Mouse (Mus musculus) CH12.LX (cell line): ENCODE data around the gene Inhbe. TPM values are rescaled to one million over a fixed set of nuclear protein-coding genes. Genes with fewer than 3 reads are reported as not detected.
A peak's percentile ranks its signal among the peaks of the same experiment; 100 is the strongest.

Source experiments
- DNase-seq: peaks from one replicate; pipeline ENCODE4 v3.0.0-alpha.2; 2013; ENCODE audit errors: extremely low read depth
- H3K27ac ChIP-seq: 2 replicates; pipeline ENCODE4 v1.5.1; 2012; ENCODE audit warnings: low read depth, mild to moderate bottlenecking, control low read depth, moderate library complexity; ENCODE audit not compliant: insufficient read depth
- H3K27me3 ChIP-seq: replicated peaks from 2 replicates; pipeline ENCODE3; 2012; ENCODE audit warnings: inconsistent platforms
- H3K36me3 ChIP-seq, 2 experiments: replicated peaks in 1 of 2; 2 replicates each; pipeline versions ENCODE3 to v1.6.1; 2012; ENCODE audit warnings: inconsistent platforms in 1 of 2, low read length in 1 of 2, mild to moderate bottlenecking in 1 of 2, mixed read lengths in 1 of 2, moderate library complexity in 1 of 2; ENCODE audit not compliant: control insufficient read depth in 1 of 2, insufficient read depth in 1 of 2
- H3K4me1 ChIP-seq, 2 experiments: 2 replicates each; pipeline ENCODE4 v1.6.1; 2012; ENCODE audit warnings: inconsistent platforms in 1 of 2, moderate library complexity in 1 of 2; ENCODE audit not compliant: insufficient read depth in 2 of 2, control insufficient read depth in 1 of 2
- H3K4me2 ChIP-seq: 2 replicates; pipeline ENCODE4 v1.6.1; 2012; ENCODE audit warnings: low read depth, mild to moderate bottlenecking, control low read depth; ENCODE audit not compliant: poor library complexity, insufficient read depth, severe bottlenecking
- H3K4me3 ChIP-seq, 3 experiments: fragments of 150-350 bp in 1 of 3; sonication (generic) in 1 of 3; replicated peaks in 1 of 3; 2 replicates each; pipeline versions ENCODE3 to v1.5.1; 2011 to 2012; ENCODE audit warnings: low read depth in 2 of 3, low read length in 2 of 3, mild to moderate bottlenecking in 2 of 3, moderate library complexity in 2 of 3, control low read depth in 1 of 3, improper control_type of control experiment in 1 of 3, inconsistent platforms in 1 of 3, mixed read lengths in 1 of 3; ENCODE audit not compliant: poor library complexity in 1 of 3
- H3K79me2 ChIP-seq: replicated peaks from 2 replicates; pipeline ENCODE4 v1.6.1; 2012; ENCODE audit warnings: mild to moderate bottlenecking, moderate library complexity; ENCODE audit not compliant: control insufficient read depth, poor library complexity, insufficient read depth, severe bottlenecking; ENCODE audit errors: extremely low read depth
- H3K9ac ChIP-seq: 2 replicates; pipeline ENCODE4 v1.6.1; 2012; ENCODE audit warnings: low read depth, mild to moderate bottlenecking, control low read depth, moderate library complexity; ENCODE audit not compliant: insufficient read depth
- H3K9me3 ChIP-seq: replicated peaks from 2 replicates; pipeline ENCODE3; 2012; ENCODE audit warnings: low read length, inconsistent platforms, mixed read lengths
- CHD1 ChIP-seq: IDR thresholded peaks from 2 replicates; pipeline ENCODE4 v1.6.1; 2012; ENCODE audit warnings: low read depth, low read length, improper control_type of control experiment, inconsistent platforms
- CTCF ChIP-seq, 2 experiments: IDR thresholded peaks in 1 of 2; conservative IDR thresholded peaks in 1 of 2; 2 replicates each; pipeline ENCODE4 v1.5.1; 2011 to 2012; ENCODE audit warnings: low read depth in 2 of 2, low read length in 2 of 2, improper control_type of control experiment in 1 of 2, inconsistent platforms in 1 of 2, mild to moderate bottlenecking in 1 of 2, moderate library complexity in 1 of 2
- E2F4 ChIP-seq: IDR thresholded peaks from 2 replicates; pipeline ENCODE4 v1.6.1; 2011; ENCODE audit warnings: low read depth, low read length, improper control_type of control experiment; ENCODE audit not compliant: insufficient replicate concordance
- GABPA ChIP-seq: IDR thresholded peaks from 2 replicates; pipeline ENCODE4 v1.6.1; 2012; ENCODE audit warnings: low read depth, low read length, improper control_type of control experiment, inconsistent platforms; ENCODE audit not compliant: insufficient replicate concordance
- IRF4 ChIP-seq: IDR thresholded peaks from 2 replicates; pipeline ENCODE4 v1.6.1; 2014; ENCODE audit warnings: low read depth, mild to moderate bottlenecking, inconsistent platforms, low read length, improper control_type of control experiment
- KAT2A ChIP-seq: IDR thresholded peaks from 2 replicates; pipeline ENCODE4 v1.6.1; 2012; ENCODE audit warnings: low read length, improper control_type of control experiment, inconsistent platforms; ENCODE audit not compliant: insufficient replicate concordance
- MAX ChIP-seq: IDR thresholded peaks from 2 replicates; pipeline ENCODE4 v1.6.1; 2011; ENCODE audit warnings: low read length, improper control_type of control experiment
- MAZ ChIP-seq: IDR thresholded peaks from 2 replicates; pipeline ENCODE4 v1.6.1; 2012; ENCODE audit warnings: low read depth, mild to moderate bottlenecking, inconsistent platforms, low read length, improper control_type of control experiment, moderate library complexity
- MEF2A ChIP-seq: IDR thresholded peaks from 2 replicates; pipeline ENCODE4 v1.6.1; 2014; ENCODE audit warnings: low read depth, mild to moderate bottlenecking, inconsistent platforms, low read length, improper control_type of control experiment, borderline replicate concordance
- MYC ChIP-seq: IDR thresholded peaks from 2 replicates; pipeline ENCODE4 v1.6.1; 2011; ENCODE audit warnings: low read depth, mild to moderate bottlenecking, improper control_type of control experiment, low read length
- NELFE ChIP-seq: IDR thresholded peaks from 2 replicates; pipeline ENCODE4 v1.6.1; 2011; ENCODE audit warnings: low read depth, low read length, improper control_type of control experiment
- POLR2AphosphoS2 ChIP-seq: IDR thresholded peaks from 2 replicates; pipeline ENCODE4 v1.6.1; 2011; ENCODE audit warnings: low read depth, low read length, improper control_type of control experiment
- RAD21 ChIP-seq: IDR thresholded peaks from 2 replicates; pipeline ENCODE4 v1.6.1; 2011; ENCODE audit warnings: low read depth, mild to moderate bottlenecking, low read length, improper control_type of control experiment, moderate library complexity
- SIN3A ChIP-seq: IDR thresholded peaks from 2 replicates; pipeline ENCODE4 v1.6.1; 2012; ENCODE audit warnings: low read length, improper control_type of control experiment, inconsistent platforms
- SMC3 ChIP-seq: IDR thresholded peaks from 2 replicates; pipeline ENCODE4 v1.6.1; 2011; ENCODE audit warnings: low read depth, low read length, improper control_type of control experiment
- UBTF ChIP-seq: IDR thresholded peaks from 2 replicates; pipeline ENCODE4 v1.6.1; 2012; ENCODE audit warnings: low read depth, mild to moderate bottlenecking, inconsistent platforms, low read length, improper control_type of control experiment, moderate library complexity
- ZC3H11A ChIP-seq: IDR thresholded peaks from 2 replicates; pipeline ENCODE4 v1.6.1; 2012; ENCODE audit warnings: low read depth, mild to moderate bottlenecking, inconsistent platforms, low read length, improper control_type of control experiment
- ZKSCAN1 ChIP-seq: IDR thresholded peaks from 2 replicates; pipeline ENCODE4 v1.6.1; 2012; ENCODE audit warnings: low read depth, inconsistent platforms, low read length, improper control_type of control experiment, borderline replicate concordance
- ZNF384 ChIP-seq: IDR thresholded peaks from 2 replicates; pipeline ENCODE4 v1.6.1; 2012; ENCODE audit warnings: low read depth, low read length, improper control_type of control experiment, inconsistent platforms
- dilution Hi-C: fragments of 300-500 bp; cut with MboI; formaldehyde crosslinking; loops from 2 replicates; pipeline ENCODE4 v1.14.3; 2020; ENCODE audit warnings: low sequenced_read_pairs; ENCODE audit not compliant: extremely low pct_unique_long_range_greater_than_20kb, extremely low pct_ligation_motif_present
- in situ Hi-C: fragments of 300-500 bp; cut with MboI; formaldehyde crosslinking; loops from 3 replicates; pipeline ENCODE4 v1.14.3; 2019; ENCODE audit warnings: low sequenced_read_pairs, low pct_ligation_motif_present, low pct_unique_long_range_greater_than_20kb, mixed read lengths
- polyA plus RNA-seq: library from polyadenylated mRNA; unstranded; fragments of >175 nt; gene quantifications from 2 replicates; pipeline ENCODE4 v1.2.1, GENCODE M21; 2012; ENCODE audit warnings: low read depth; ENCODE audit not compliant: insufficient read length
- total RNA-seq, 2 experiments: library from RNA; depleted of rRNA; stranded (reverse); fragments of 300-350 nt in 1 of 2; fragments of >200 nt in 1 of 2; gene quantifications; 2 replicates each; pipeline ENCODE4 v1.2.3; 2012 to 2014

Gene Inhbe
- total and polyA plus RNA-seq, 3 experiments: 0.83 to 2.6 (median 0.89) TPM

DNA sequence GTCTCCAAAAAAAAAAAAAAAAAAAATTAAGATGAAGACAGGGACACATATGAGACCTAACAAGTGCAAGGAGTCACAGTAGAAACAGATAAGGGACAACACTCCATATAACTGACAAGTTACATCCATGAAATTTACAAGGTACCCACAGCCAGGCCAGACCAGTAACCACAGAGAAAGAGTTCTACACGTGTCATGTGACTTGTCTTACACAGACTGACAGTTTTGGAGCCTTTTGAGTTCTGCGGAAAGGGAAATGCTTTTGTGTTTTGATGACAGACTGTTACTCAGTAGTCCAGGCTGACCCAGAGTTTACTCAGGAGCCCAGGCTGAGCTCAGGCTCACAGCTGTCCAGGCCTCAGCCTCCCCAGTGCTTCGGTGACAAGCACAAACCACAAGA, 11.2 kb downstream of the Inhbe start:
- H3K9me3 ChIP-seq: peaks cover 8% of the 10 kb centered on the region
- H3K27ac ChIP-seq: no peak overlapping the region
- in situ Hi-C loops (no loop called here), dilution Hi-C loops (no loop called here)
- H3K4me2 ChIP-seq: no peak overlapping the region
- no peak for DNase-seq
- no peak overlapping the region for H3K4me3 ChIP-seq
- TF ChIP-seq E2F4 (no peak), CHD1 (no peak), GABPA (no peak), KAT2A (no peak), POLR2AphosphoS2 (no peak), ZKSCAN1 (no peak), ZC3H11A (no peak), NELFE (no peak), MYC (no peak)
- H3K9ac ChIP-seq: no peak overlapping the region
- H3K79me2 ChIP-seq: no peaks in the 10 kb centered on the region
- H3K4me1 ChIP-seq: peaks cover 0 to 31% of the 10 kb centered on the region in 2 experiments; a peak in 2 of 4 replicates
- H3K27me3 ChIP-seq: peaks cover 40% of the 10 kb centered on the region
- no peaks in the 10 kb centered on the region for H3K36me3 ChIP-seq

DNA sequence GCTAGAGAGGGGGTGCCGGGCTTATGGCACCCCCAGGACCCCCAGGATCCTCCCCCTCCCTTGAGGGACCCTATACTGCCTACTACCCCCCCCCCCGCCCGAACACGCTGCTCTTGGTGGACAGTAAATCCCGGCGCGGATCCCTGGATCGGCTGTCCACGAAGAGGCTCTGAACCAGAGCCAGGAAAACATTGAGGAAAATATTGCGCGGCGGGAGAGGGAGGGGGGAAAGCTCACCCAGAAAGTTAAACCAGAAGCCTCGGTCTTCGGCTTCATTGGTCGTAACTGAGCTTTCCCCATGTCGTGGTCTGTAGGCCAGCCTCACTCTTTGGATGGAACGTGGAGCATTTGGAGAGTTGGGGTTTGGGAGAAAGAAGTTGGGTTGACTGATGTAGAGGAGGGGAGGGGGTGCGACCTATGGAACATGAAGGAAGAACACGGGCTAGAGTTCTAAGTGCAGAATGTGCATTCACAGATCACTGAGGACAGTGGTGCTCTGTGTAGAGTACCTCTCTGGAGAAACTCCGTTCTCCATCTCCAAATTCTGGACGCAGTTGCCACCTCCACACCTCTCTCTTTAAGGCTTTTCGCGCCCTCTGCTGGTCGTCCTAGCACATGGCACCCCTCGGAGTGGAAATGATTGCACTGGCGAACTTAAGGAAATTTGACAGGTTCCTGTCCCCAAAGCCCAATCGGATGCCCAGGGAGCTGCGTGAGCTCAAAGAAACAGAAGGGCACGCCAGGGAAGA, 12.1 kb downstream of the Inhbe start, which contains the start of gene Gli1:
Gene Gli1 (minus strand): TSS at position 84 of the 749 bp plus-strand sequence.
- dilution Hi-C loops: no loop called here
- Histone ChIP-seq H3K4me3 (peak within 1 kb of the TSS in 1 of 3 experiments; percentile 46), H3K79me2 (no peaks in the 10 kb centered on the region), H3K9ac (no peak within 1 kb of the TSS), H3K4me2 (peak within 1 kb of the TSS; percentile 90), H3K36me3 (no peaks in the 10 kb centered on the region), H3K9me3 (peaks cover 8% of the 10 kb centered on the region), H3K27ac (no peak within 1 kb of the TSS), H3K27me3 (peaks cover 42% of the 10 kb centered on the region), H3K4me1 (peaks cover 0 to 31% of the 10 kb centered on the region in 2 experiments; a peak in 2 of 4 replicates)
- in situ Hi-C loops: no loop called here
- DNase-seq: peak; percentile 90
- TF ChIP-seq MAX: peak; percentile 88
- TF ChIP-seq ZNF384: no peak
- peak; percentile 71 for TF ChIP-seq SMC3
- TF ChIP-seq MAZ: peak; percentile 42
- TF ChIP-seq RAD21: peak; percentile 77
- TF ChIP-seq MEF2A: no peak
- TF ChIP-seq IRF4: 0 out of 2 replicates have a peak, but pooled peaks have one; percentile 12
- TF ChIP-seq MYC: peak; percentile 77
- peak; percentile 76 to 94 for TF ChIP-seq CTCF (conservative IDR thresholded peaks at IDR 0.05 in 1 of 2, IDR thresholded peaks at IDR 0.05 in 1 of 2; ENCODE audit: low read depth in 2 of 2, low read length in 2 of 2)
- peak; percentile 65; the same call in 1 of the 2 replicates for TF ChIP-seq SIN3A
- TF ChIP-seq UBTF: no peak
